Mouse (Mus musculus): Measurements from ENCODE around the gene Zbed3.

Zbed3 gene

DNA sequence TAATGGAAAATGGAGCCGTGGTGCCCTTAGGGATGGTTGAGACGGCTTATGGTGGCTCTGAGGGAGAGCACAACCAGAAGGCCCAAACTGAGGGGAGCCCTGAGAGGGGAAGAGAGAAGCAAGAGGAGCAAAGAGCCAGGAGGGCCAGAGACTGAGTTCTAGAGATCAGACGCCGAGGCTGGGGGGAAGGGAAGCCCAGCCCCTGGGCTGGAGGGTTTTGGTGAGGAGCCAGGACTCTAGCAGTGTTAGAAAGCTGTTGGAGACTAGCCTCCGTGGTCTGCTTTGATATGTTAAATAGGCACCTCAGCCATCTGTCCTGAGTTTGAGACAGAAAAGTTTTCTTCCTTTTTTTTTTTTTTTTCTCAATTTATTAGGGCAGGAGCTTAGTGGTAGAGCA is 3.9 kb downstream of the Zbed3 start:
- in situ Hi-C loops (cut with MboI; ENCODE audit: unreplicated experiment in 2 of 2): loop anchor here (10.0 to 25.0 kb wide), 4 partner anchors 353 to 1540 kb away; partner anchors contain the start of genes Wdr41 (in 2 of the 2) and Tbca (in 1 of the 2)

DNA sequence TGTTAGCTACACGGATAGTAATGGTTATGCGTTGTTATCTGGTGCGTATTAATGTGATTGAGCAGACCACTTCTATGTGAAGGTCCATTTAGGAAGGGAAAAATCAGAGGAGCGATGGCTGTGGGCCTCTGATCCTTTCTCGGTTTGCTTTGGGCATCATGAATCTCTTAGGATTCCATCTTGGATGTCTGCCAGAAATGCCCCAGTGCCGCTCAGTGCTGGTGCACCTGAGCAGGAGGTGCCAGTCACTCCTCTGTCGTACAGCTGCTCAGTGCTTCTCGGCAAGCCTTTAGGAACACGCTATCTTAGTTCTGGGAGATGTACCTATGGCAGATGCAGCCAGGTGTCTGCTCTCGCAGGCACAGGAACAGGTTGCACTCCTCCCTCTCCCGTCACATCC is 5.4 kb downstream of the Zbed3 start:
- in situ Hi-C loops (cut with MboI; ENCODE audit: unreplicated experiment in 2 of 2): loop anchor here (10.0 to 25.0 kb wide), 4 partner anchors 354 to 1541 kb away; partner anchors contain the start of genes Wdr41 (in 2 of the 2) and Tbca (in 1 of the 2)

DNA sequence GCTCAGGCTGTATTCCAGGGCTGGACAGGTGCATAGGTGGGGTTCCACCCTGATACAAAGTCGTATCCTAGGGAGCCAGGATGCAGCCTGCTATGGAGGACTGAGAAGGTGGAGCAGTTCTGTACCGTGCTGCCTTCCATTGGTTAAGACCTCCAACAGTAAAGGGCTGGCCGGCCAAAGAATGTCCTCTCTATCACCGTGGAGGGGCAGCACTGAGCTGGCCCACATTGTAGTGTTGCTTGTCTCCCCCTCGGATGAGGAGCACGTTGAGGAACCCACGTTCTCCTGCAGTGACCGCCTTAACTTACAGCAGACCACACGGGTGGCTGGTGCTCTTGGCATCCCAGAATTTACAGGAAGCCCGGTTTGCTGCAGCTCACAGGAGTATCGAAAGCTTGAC is 7.1 kb downstream of the Zbed3 start:
- in situ Hi-C loops (cut with MboI; ENCODE audit: unreplicated experiment in 2 of 2): loop anchor here (25.0 kb wide), 3 partner anchors 543 to 1543 kb away; partner anchors contain the start of gene Tbca (in 1 of the 2)

DNA sequence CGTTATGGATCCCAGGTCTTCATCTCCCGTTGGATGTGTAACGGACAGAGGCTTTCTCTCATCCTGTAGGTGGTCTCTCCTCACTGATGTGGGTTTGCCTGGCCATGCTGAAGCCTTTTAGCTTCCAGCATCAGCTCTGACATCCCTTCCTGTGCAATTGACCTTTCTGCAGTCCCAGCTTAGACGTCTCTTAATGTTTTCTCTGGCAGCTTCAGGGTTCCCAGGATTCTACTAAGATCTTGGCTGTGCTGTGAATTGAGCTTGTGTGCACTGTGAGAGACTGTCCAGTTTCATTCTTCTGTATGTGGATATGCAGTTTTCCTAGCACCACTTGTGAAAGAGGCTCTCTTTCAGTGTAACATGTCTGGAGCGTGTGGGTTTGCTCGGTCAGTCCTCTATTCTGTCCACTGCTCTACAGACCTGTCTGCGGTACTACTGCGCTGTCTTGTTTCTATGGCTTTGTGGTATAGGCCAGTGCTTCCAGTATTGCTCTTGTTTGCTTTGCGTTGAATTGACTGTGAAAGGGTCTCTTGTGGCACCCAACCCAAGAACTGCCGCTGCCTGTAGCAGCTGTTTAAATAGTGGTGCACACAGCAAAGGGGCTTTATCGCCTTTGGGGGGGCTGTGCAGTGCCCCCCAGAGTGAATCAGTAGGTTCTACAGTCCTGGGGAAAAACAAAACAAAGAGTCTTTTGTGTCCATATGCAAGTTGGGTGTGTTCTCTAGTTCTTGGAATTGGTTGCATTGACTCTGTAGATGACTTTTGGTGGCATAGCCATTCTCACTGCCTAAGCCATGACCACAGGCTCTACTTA is 8.9 kb downstream of the Zbed3 start:
- in situ Hi-C loops (cut with MboI; ENCODE audit: unreplicated experiment in 2 of 2): loop anchor here (25.0 kb wide), 3 partner anchors 545 to 1545 kb away; partner anchors contain the start of gene Tbca (in 1 of the 2)

DNA sequence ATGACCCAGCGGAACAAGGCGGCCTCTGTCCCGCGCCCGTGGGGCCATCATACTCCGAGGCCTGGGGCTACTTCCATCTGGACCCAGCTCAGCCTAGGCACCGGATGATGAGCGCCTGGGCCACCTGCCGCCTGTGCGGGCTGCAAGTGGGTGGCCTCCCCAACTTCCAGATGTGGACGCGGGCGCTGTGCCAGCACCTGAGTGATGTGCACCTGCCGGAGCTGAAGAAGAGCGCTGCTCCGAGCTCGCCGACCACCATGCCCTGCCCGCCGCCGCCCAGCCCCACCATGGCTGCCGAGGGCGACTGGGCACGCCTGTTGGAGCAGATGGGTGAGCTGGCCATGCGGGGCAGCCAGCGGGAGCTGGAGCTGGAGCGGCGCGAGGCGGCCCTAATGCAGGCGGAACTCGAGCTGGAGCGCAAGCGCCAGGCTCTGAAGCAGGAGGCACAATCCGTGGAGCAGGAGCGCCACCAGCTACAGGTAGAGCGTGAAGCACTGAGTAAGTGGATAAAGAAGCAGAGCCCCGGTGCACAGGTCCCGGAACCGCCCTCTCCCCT is 12.8 kb downstream of the Zbed3 start:
- in situ Hi-C loops (cut with MboI; ENCODE audit: unreplicated experiment in 2 of 2): loop anchor here (25.0 kb wide), 3 partner anchors 549 to 1549 kb away; partner anchors contain the start of gene Tbca (in 1 of the 2)

DNA sequence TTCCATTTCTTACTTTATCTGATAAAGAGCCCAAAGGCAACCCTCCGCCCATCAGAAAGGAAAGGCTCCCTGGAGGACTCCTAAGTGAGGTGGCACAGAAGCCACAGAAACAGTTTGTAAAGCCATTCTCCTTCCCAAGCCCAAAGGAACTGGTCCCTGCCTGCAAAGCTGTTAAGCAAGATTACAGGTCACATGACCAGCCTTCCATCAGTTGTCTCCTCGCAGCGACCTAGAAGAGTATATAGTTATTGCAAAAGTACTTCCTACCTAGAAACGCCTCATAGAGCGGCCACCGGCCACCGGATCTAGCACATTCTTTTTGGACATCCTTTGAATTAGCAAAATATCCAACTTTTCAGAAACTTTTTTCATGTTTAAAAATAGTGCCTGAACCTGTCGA is 20.1 kb downstream of the Zbed3 start:
- in situ Hi-C loops (cut with MboI; ENCODE audit: unreplicated experiment in 2 of 2): loop anchor here (10.0 to 25.0 kb wide), 4 partner anchors 379 to 1556 kb away; partner anchors contain the start of gene Tbca (in 1 of the 2)

DNA sequence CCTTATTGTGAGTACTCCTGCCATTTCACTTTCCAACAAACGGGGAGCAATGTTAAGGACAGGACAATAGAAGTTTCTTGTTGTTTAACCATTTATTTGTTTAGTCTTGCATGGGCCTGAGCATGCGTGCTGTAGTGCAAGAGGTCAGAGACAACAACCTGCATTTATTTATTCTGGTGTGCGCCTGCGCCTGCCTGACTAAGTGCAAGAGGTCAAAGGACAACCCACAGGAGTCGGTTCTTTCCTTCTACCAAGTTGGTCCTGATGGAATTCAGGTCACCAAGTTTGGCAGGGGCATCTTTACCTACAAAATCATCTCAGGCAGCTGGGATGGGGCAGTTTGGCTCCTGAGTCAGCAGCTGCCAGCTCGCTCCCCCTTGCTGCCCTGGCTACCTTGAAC is 22.5 kb downstream of the Zbed3 start:
- in situ Hi-C loops (cut with MboI; ENCODE audit: unreplicated experiment in 2 of 2): loop anchor here (10.0 to 25.0 kb wide), 4 partner anchors 381 to 1559 kb away; partner anchors contain the start of gene Tbca (in 1 of the 2)

DNA sequence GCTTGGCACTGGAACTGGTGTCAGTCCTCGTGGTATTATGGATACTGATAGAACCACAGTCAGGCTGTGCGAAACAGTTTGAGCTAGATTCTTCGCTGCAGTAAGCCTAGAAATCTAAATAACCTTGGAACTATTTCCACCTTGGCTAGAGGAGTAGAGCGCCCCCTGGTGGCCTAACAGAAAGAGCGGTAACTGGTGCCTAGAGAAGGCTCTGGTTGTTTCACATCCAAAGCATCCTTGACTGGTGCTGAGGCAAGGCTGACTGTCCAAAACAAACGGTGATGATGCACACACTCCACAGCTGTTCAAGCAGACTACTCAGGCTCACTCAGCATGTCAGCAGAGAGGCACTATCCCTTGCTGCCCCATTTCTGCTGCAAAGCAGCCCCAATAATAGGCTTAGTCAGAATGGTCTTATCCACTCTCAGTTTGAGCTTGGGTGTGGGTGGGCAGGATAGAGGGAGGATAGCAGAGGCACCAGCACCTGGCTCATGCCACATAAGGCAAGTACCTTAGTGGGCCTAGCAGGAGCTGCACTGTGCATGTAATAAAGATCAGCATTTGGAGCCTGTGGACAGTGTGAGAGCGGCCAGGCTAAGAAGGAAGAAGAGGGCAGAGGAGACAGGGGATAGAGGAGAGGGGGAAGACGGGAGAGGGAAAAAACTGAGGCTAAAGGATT is 23.7 kb downstream of the Zbed3 start:
- in situ Hi-C loops (cut with MboI; ENCODE audit: unreplicated experiment in 2 of 2): loop anchor here (10.0 to 25.0 kb wide), 4 partner anchors 382 to 1560 kb away; partner anchors contain the start of gene Tbca (in 1 of the 2)

DNA sequence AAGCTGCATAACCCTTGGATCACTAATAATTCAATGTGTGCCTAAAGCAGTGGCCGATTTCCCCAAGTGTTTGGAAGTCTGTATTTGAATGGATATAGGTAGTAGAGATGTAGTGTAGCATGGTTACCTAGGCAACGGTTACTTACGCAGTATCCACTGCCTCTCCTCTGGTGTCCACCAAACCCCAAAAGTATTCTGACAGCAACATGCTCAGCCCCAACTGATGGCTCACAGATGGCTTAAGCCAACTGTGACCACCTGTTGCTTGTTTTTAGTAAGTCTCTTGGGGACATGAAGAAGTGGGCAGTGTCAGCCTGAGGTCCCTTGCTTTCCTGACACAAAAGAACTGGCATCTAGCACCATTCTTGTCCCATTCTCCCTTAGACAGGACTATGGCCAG is 25.1 kb downstream of the Zbed3 start:
- in situ Hi-C loops (cut with MboI; ENCODE audit: unreplicated experiment in 2 of 2): loop anchor here (10.0 to 25.0 kb wide), 4 partner anchors 384 to 1561 kb away; partner anchors contain the start of gene Tbca (in 1 of the 2)

DNA sequence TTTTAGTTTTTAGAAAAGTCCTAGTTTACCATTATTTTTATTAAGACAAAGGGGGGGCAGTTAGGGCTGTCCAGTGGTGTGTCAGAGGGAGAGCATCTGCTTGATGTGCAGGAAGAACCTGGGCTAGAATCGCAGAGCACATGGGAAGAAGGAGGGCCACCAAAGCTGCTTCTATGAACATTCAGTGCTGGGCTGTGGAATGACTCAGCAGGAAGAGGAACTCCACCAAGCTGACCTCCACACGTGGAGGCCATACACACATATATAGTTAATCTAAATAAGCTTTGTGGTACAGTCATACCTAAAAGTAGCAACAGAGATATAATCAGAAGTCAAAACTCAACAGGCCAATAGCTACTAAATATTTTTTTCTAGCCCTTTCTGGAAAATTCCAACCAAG is 34.8 kb downstream of the Zbed3 start:
- in situ Hi-C loops (cut with MboI; ENCODE audit: unreplicated experiment in 2 of 2): no loop called here

DNA sequence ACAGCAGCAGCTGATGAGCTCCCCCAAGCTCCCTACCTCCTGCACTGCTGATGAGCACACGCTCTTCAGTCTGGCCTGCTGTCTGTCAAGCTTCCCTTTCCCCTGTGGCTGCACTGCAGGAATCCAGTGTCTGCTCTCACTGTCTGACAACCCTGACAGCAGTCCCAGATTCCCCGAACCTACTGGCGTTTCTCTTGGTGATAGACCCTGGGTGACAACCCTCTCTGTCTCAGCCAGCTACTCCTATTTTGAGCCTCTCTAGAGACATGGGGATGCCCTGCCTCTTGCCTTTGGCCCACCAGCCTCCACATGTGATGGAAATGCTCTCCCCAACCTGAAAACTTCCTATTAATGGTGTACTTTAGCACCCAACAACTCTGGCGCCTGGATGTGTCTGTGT is 40.0 kb downstream of the Zbed3 start:
- in situ Hi-C loops (cut with MboI; ENCODE audit: unreplicated experiment in 2 of 2): no loop called here

DNA sequence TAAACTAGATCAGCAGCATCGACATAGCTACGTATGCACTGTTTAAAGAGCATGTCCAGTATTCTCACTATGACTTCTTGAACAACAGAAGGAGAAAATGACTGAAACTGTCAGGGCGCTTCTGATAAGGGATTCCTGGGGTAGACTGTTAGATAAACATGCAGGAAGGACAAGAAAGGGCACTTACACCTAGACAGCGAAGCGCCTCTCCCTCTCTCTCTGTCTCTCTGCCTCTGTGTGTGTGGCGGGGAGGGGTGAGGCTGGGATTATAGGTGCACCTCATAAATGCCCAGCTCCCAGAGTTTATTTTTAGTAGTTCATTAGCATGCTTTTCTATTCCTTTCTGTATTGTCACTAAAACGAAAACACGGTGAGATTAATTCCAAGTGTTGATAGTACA is 42.9 kb downstream of the Zbed3 start:
- in situ Hi-C loops (cut with MboI; ENCODE audit: unreplicated experiment in 2 of 2): no loop called here

DNA sequence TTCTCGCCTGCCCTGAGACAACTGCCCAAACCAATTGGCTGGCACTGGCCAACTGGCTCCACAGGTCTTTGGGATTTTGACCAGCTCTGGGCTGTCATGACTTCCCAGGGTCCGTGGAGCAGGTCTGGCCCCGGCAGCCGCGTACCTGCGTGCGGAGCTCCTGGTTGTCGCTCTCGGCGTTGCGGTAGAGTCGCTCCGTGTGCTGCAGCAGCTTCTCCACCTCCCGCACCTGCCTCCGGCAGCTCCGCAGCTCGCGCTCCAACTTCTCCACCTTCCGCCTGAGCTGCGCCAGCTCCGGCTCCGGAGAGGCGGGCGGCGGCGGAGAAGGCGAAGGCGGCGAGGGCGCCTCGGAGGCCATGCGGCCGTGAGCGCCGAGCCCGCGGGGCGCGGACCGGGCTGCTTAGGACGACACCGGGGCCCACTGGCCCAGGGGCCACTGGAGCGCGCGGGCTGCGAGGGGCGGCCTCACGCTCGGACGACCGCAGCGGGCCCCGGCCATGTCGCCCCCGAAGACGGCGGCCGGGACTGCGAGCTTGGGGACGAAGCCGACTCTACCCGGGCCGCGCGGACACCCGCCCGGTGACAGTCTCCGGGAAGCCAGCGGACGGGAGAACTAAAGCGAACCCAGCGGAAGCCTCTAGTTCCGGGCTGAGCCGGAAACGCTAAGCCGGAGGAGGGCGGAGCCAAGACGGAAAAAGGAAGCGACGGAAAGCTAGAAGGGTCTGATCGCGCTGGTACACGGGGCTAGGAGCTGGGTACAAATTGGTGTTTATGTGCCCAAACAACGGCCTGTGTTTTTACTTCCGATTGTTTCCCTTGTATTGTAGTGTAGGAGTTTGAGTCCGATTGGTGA is 51.5 kb downstream of the Zbed3 start, which contains the start of gene Aggf1:
Aggf1 (minus strand) TSS at position 652 of the 853 bp plus-strand sequence.
- in situ Hi-C loops (cut with MboI; ENCODE audit: unreplicated experiment in 2 of 2): loop anchor here (25.0 kb wide), 2 partner anchors 337 to 1012 kb away; partner anchors contain the start of gene Poc5 (in 1 of the 2)

DNA sequence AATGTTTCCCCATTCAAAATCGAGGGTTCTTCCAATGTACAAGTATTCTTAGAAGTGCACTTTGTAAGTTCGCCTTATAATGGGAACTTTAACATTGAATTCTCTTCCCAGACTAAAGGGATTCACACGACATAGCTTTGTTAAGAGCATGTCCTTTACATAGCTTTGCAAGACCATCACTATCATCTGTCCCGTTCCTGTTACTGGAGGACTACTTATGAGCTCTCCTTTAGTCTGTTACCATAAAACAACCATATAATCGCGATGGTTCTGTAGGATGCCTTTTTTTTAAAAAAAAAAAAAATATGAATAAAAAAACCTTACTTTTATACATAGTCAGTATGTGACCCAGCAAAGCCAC is 52.1 kb downstream of the Zbed3 start:
- in situ Hi-C loops (cut with MboI; ENCODE audit: unreplicated experiment in 2 of 2): loop anchor here (25.0 kb wide), 2 partner anchors 337 to 1012 kb away; partner anchors contain the start of gene Poc5 (in 1 of the 2)

DNA sequence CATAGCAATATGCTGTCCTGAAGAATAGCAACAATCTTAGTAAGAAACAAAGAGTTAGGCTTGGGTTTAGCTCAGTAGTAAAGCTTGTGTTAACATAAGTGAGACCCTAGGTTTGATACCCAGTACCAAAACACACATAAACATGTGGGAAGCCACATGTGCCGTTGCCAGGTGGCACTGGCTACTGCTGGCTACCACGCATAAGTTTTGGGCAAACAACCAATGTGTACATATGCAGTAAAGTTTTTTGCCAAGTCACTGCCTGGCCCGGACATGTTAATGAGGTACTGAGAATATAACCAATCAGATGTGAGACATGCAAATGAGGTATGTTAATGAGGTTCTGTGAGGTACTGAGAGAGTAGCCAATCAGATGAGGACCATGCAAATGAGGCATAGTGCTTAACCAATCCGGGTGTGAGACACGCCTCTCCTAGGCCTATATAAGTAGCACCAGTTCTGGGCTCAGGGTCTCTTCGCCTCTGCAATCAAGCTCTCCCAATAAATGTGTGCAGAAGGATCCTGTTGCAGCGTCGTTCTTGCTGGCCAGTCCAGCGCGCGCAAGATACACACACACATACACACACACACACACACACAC is 53.4 kb downstream of the Zbed3 start:
- in situ Hi-C loops (cut with MboI; ENCODE audit: unreplicated experiment in 2 of 2): loop anchor here (25.0 kb wide), 2 partner anchors 336 to 1011 kb away; partner anchors contain the start of gene Poc5 (in 1 of the 2)

DNA sequence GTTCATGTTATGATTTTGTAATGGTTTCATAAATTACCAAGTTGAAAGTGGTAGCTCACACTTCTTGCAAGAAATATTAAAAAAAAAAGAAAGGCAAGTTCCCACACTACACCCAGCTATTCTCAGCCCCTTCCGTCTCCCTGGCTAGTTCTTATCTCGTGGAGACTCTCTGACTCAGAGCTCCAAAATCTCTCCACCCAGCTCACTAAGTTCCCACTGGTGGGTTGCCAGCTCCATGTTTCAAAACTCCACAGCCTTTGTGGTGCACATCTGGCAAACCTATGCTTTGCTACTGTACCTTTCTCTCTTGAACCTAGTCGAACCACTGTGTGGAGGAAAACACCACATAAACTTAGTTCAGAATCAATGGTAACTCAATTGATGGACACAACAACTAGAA is 55.3 kb downstream of the Zbed3 start:
- in situ Hi-C loops (cut with MboI; ENCODE audit: unreplicated experiment in 2 of 2): loop anchor here (25.0 kb wide), 2 partner anchors 334 to 1009 kb away; partner anchors contain the start of gene Poc5 (in 1 of the 2)

DNA sequence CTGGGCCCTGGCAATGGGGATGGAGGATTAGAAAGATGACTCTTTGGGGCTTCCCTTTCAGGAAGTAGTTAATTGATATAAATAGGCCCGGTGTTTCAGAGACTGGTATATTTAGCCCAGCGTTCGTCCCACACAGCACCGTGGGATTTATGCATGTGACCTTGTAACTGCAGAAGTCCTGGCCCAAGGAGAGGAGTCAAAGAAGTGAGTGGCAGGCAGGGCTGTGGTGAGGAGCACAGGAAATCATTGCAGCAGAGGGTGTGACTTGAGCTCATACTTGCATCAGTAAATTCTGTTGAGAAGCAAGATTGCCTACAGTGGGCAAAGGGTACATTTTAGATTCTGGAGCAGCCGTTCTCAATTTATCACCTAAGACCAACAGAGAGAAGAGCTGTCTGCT is 59.0 kb downstream of the Zbed3 start:
- in situ Hi-C loops (cut with MboI; ENCODE audit: unreplicated experiment in 2 of 2): loop anchor here (25.0 kb wide), 2 partner anchors 330 to 1005 kb away; partner anchors contain the start of gene Poc5 (in 1 of the 2)
